Comparison of ENCODE assay signal across 26 mouse cellular contexts in genomic region chr13:77125159-77125558, GRCm38 (mm10). TPM values are rescaled to one million over a fixed set of nuclear protein-coding genes. Genes with fewer than 3 reads are reported as not detected.
A peak's percentile ranks its signal among the peaks of the same experiment; 100 is the strongest.
DNase-seq lines count a peak whose midpoint lies in the region; ATAC-seq and TF ChIP-seq lines count a peak whose summit lies in the region.
"Had no signal": no experiment of that assay in that cellular context is flagged by ENCODE, and none has a peak within 500 bp of the region (broad histone marks: within the 10 kb centered on the region; RNA-seq: fewer than 3 reads in every experiment).

No protein-coding gene starts in this region.

- H3K4me3 ChIP-seq in forebrain, embryonic 14.5 days (ENCODE audit: low read depth, low read length), result no peak overlapping the region
- H3K4me3 ChIP-seq in forebrain, embryonic 12.5 days (replicated peaks), result no peak overlapping the region
- H3K4me3 ChIP-seq in hindbrain, postnatal 0 days (ENCODE audit: low read length), result no peak overlapping the region
- no peak overlapping the region for H3K4me3 ChIP-seq in hindbrain, embryonic 12.5 days
- no peak overlapping the region for H3K4me3 ChIP-seq in midbrain, postnatal 0 days (ENCODE audit: low read depth, low read length)
- no peak overlapping the region for H3K4me3 ChIP-seq in midbrain, embryonic 14.5 days (replicated peaks; ENCODE audit: low read depth, low read length)
- H3K4me3 ChIP-seq: embryonic facial prominence, embryonic 10.5 days; embryonic facial prominence, embryonic 13.5 days; erythroblast, embryonic 14.5 days; heart, adult 2 months; heart, embryonic 10.5 days; heart, embryonic 13.5 days; hindbrain, embryonic 13.5 days had no signal

- peaks cover 5% of the 10 kb centered on the region; the same call in 1 of the 2 replicates for H3K36me3 ChIP-seq in forebrain, embryonic 14.5 days (ENCODE audit: control insufficient read depth, insufficient read depth, low read length)
- H3K36me3 ChIP-seq in forebrain, embryonic 12.5 days (replicated peaks), result peaks cover 9% of the 10 kb centered on the region
- no peaks in the 10 kb centered on the region for H3K36me3 ChIP-seq in hindbrain, postnatal 0 days (ENCODE audit: insufficient read depth, low read length)
- peaks cover 7% of the 10 kb centered on the region; the same call in 1 of the 2 replicates for H3K36me3 ChIP-seq in hindbrain, embryonic 12.5 days
- no peaks in the 10 kb centered on the region for H3K36me3 ChIP-seq in midbrain, postnatal 0 days (ENCODE audit: insufficient read depth, low read length)
- no peaks in the 10 kb centered on the region for H3K36me3 ChIP-seq in midbrain, embryonic 14.5 days (ENCODE audit: control insufficient read depth, insufficient read depth, low read length)

- H3K4me1 ChIP-seq in forebrain, embryonic 14.5 days (ENCODE audit: control insufficient read depth, insufficient read depth, low read length), result no peaks in the 10 kb centered on the region
- H3K4me1 ChIP-seq in forebrain, embryonic 12.5 days, result no peaks in the 10 kb centered on the region
- H3K4me1 ChIP-seq in hindbrain, postnatal 0 days (ENCODE audit: insufficient read depth, low read length), result no peaks in the 10 kb centered on the region
- no peaks in the 10 kb centered on the region for H3K4me1 ChIP-seq in hindbrain, embryonic 12.5 days
- no peaks in the 10 kb centered on the region for H3K4me1 ChIP-seq in midbrain, postnatal 0 days (ENCODE audit: insufficient read depth, low read length)
- H3K4me1 ChIP-seq in midbrain, embryonic 14.5 days (ENCODE audit: control insufficient read depth, insufficient read depth, low read length), result no peaks in the 10 kb centered on the region
- H3K4me1 ChIP-seq: embryonic facial prominence, embryonic 10.5 days; embryonic facial prominence, embryonic 13.5 days; heart, embryonic 10.5 days; heart, embryonic 13.5 days; hindbrain, embryonic 13.5 days had no signal

- ATAC-seq in forebrain, embryonic 14.5 days, result peak; percentile 33; the same call in 1 of the 2 replicates
- no peak for ATAC-seq in forebrain, embryonic 12.5 days (ENCODE audit: low FRiP score)
- no peak for ATAC-seq in hindbrain, postnatal 0 days
- no peak for ATAC-seq in hindbrain, embryonic 12.5 days (ENCODE audit: low FRiP score)
- no peak for ATAC-seq in midbrain, postnatal 0 days (ENCODE audit: low FRiP score)
- ATAC-seq in midbrain, embryonic 14.5 days (ENCODE audit: low FRiP score, low TSS enrichment), result no peak
- ATAC-seq: activated CD4-positive, CD25-positive, alpha-beta regulatory T cell, adult 4 months; hindbrain, embryonic 16.5 days; inflammation-experienced regulatory T-cells, adult 6 months; intestine, embryonic 16.5 days had no signal

- H3K4me2 ChIP-seq in forebrain, embryonic 14.5 days (ENCODE audit: low read length), result no peak overlapping the region
- no peak overlapping the region for H3K4me2 ChIP-seq in forebrain, embryonic 12.5 days
- H3K4me2 ChIP-seq in hindbrain, postnatal 0 days (ENCODE audit: low read depth, low read length), result no peak overlapping the region
- H3K4me2 ChIP-seq in hindbrain, embryonic 12.5 days (replicated peaks), result no peak overlapping the region
- no peak overlapping the region for H3K4me2 ChIP-seq in midbrain, postnatal 0 days (ENCODE audit: low read depth, low read length, poor library complexity, severe bottlenecking)
- no peak overlapping the region for H3K4me2 ChIP-seq in midbrain, embryonic 14.5 days (ENCODE audit: low read length)
- H3K4me2 ChIP-seq: embryonic facial prominence, embryonic 13.5 days; heart, embryonic 13.5 days; hindbrain, embryonic 13.5 days had no signal

- H3K9me3 ChIP-seq in forebrain, embryonic 14.5 days (replicated peaks; ENCODE audit: control insufficient read depth, low read length), result no peaks in the 10 kb centered on the region
- H3K9me3 ChIP-seq in forebrain, embryonic 12.5 days, result no peaks in the 10 kb centered on the region
- H3K9me3 ChIP-seq in hindbrain, postnatal 0 days (ENCODE audit: low read length), result no peaks in the 10 kb centered on the region
- H3K9me3 ChIP-seq in hindbrain, embryonic 12.5 days (replicated peaks), result no peaks in the 10 kb centered on the region
- H3K9me3 ChIP-seq in midbrain, postnatal 0 days (ENCODE audit: low read length), result no peaks in the 10 kb centered on the region
- H3K9me3 ChIP-seq in midbrain, embryonic 14.5 days (ENCODE audit: control insufficient read depth, low read length), result no peaks in the 10 kb centered on the region
- H3K9me3 ChIP-seq: embryonic facial prominence, embryonic 10.5 days; embryonic facial prominence, embryonic 13.5 days; heart, embryonic 10.5 days; heart, embryonic 13.5 days; hindbrain, embryonic 13.5 days had no signal

- H3K27me3 ChIP-seq in forebrain, embryonic 14.5 days (replicated peaks; ENCODE audit: control insufficient read depth, insufficient read depth, low read length), result no peaks in the 10 kb centered on the region
- no peaks in the 10 kb centered on the region for H3K27me3 ChIP-seq in forebrain, embryonic 12.5 days
- no peaks in the 10 kb centered on the region for H3K27me3 ChIP-seq in hindbrain, postnatal 0 days (ENCODE audit: insufficient read depth, low read length)
- no peaks in the 10 kb centered on the region for H3K27me3 ChIP-seq in hindbrain, embryonic 12.5 days
- H3K27me3 ChIP-seq in midbrain, postnatal 0 days (ENCODE audit: insufficient read depth, low read length), result no peaks in the 10 kb centered on the region
- H3K27me3 ChIP-seq in midbrain, embryonic 14.5 days (ENCODE audit: control insufficient read depth, insufficient read depth, low read length), result no peaks in the 10 kb centered on the region
- H3K27me3 ChIP-seq: embryonic facial prominence, embryonic 13.5 days; heart, embryonic 13.5 days; hindbrain, embryonic 13.5 days had no signal

- no peak overlapping the region for H3K9ac ChIP-seq in forebrain, embryonic 14.5 days (ENCODE audit: low read length)
- no peak overlapping the region for H3K9ac ChIP-seq in forebrain, embryonic 12.5 days
- H3K9ac ChIP-seq in hindbrain, postnatal 0 days (replicated peaks; ENCODE audit: low read length), result no peak overlapping the region
- H3K9ac ChIP-seq in hindbrain, embryonic 12.5 days, result no peak overlapping the region
- H3K9ac ChIP-seq in midbrain, postnatal 0 days (replicated peaks; ENCODE audit: low read length, poor library complexity, severe bottlenecking), result no peak overlapping the region
- H3K9ac ChIP-seq in midbrain, embryonic 14.5 days (replicated peaks; ENCODE audit: low read length), result no peak overlapping the region
- H3K9ac ChIP-seq: embryonic facial prominence, embryonic 13.5 days; heart, embryonic 13.5 days; hindbrain, embryonic 13.5 days had no signal

- DNase-seq in cerebellum, adult 8-10 months, result peak; percentile 11
- DNase-seq in cerebellum, adult 11 months, result no peak
- peak; percentile 58 for DNase-seq in forebrain, embryonic 14.5 days (ENCODE audit: low spot score)
- peak; percentile 3 for DNase-seq in hindbrain, postnatal 0 days (ENCODE audit: low spot score)
- peak; percentile 1 for DNase-seq in midbrain, postnatal 0 days (ENCODE audit: low spot score)
- DNase-seq in midbrain, embryonic 14.5 days, result no peak
- DNase-seq: adrenal gland, adult 8-10 months; adrenal gland, postnatal 25 days; cerebellum, adult 11-12 months; cerebellum, adult 9-11 months; embryo, embryonic 11 days; gastrocnemius, postnatal 25 days; heart, adult 2 months; kidney, adult 18-20 months had no signal

- no peak for TF ChIP-seq CTCF in hindbrain, postnatal 0 days (IDR thresholded peaks at IDR 0.05; ENCODE audit: low read depth)
- no peak for TF ChIP-seq CTCF in midbrain, postnatal 0 days (IDR thresholded peaks at IDR 0.05)

- H3K27ac ChIP-seq in forebrain, embryonic 14.5 days (ENCODE audit: low read depth, low read length), result no peak overlapping the region
- H3K27ac ChIP-seq in forebrain, embryonic 12.5 days, result no peak overlapping the region
- no peak overlapping the region for H3K27ac ChIP-seq in hindbrain, postnatal 0 days
- H3K27ac ChIP-seq in hindbrain, embryonic 12.5 days, result no peak overlapping the region
- H3K27ac ChIP-seq in midbrain, postnatal 0 days (ENCODE audit: low read depth, low read length), result no peak overlapping the region
- H3K27ac ChIP-seq in midbrain, embryonic 14.5 days (replicated peaks; ENCODE audit: low read depth, low read length), result no peak overlapping the region
- H3K27ac ChIP-seq: embryonic facial prominence, embryonic 10.5 days; embryonic facial prominence, embryonic 13.5 days; heart, adult 2 months; heart, embryonic 10.5 days; heart, embryonic 13.5 days; hindbrain, embryonic 13.5 days had no signal

- WGBS in forebrain, embryonic 14.5 days, result 76% methylated on average over 3 of the region's 3 CpGs
- WGBS in forebrain, embryonic 12.5 days, result 80% methylated on average over 3 of the region's 3 CpGs
- 77% methylated on average over 3 of the region's 3 CpGs for WGBS in hindbrain, postnatal 0 days
- WGBS in hindbrain, embryonic 12.5 days, result 85% methylated on average over 3 of the region's 3 CpGs
- 79% methylated on average over 3 of the region's 3 CpGs for WGBS in midbrain, postnatal 0 days
- 72% methylated on average over 3 of the region's 3 CpGs for whole genome bisulfite sequencing in midbrain, embryonic 14.5 days

RNA-seq across cellular contexts. Expression of gene Slf1, which starts 10.1 kb away (rescaled TPM):
- 69.3 and 82.6 TPM in 2 replicates for polyA plus RNA-seq in forebrain, embryonic 14.5 days (2014; fragmentation: Nextera tagmentation; extraction: Ambion mirVana)
- polyA plus RNA-seq in forebrain, embryonic 12.5 days (2016; fragmentation: Nextera tagmentation; extraction: Ambion mirVana), result 54.9 and 63.8 TPM in 2 replicates
- 21.1 and 29.6 TPM in 2 replicates for total RNA-seq in hindbrain, postnatal 0 days (2014; rRNA removed)
- 30.7 and 32.7 TPM in 2 replicates for polyA plus RNA-seq in hindbrain, postnatal 0 days (2015; fragmentation: Nextera tagmentation; extraction: Ambion mirVana)
- polyA plus RNA-seq in hindbrain, embryonic 12.5 days (2016; fragmentation: Nextera tagmentation; extraction: Ambion mirVana), result 42.4 and 45.6 TPM in 2 replicates
- total RNA-seq in midbrain, postnatal 0 days (2014; rRNA removed), result 25.2 and 34.3 TPM in 2 replicates
- polyA plus RNA-seq in midbrain, postnatal 0 days (2015; fragmentation: Nextera tagmentation; extraction: Ambion mirVana), result 25.1 and 31.1 TPM in 2 replicates
- 34.6 and 35.0 TPM in 2 replicates for polyA plus RNA-seq in midbrain, embryonic 14.5 days (2014; fragmentation: Nextera tagmentation; extraction: Ambion mirVana)

RNA-seq across cellular contexts. Expression of gene 2210408I21Rik, which starts 10.2 kb away (rescaled TPM):
- 10.9 and 11.9 TPM in 2 replicates for polyA plus RNA-seq in forebrain, embryonic 14.5 days (2014; fragmentation: Nextera tagmentation; extraction: Ambion mirVana)
- 10.4 and 13.2 TPM in 2 replicates for polyA plus RNA-seq in forebrain, embryonic 12.5 days (2016; fragmentation: Nextera tagmentation; extraction: Ambion mirVana)
- total RNA-seq in hindbrain, postnatal 0 days (2014; rRNA removed), result 8.8 and 8.9 TPM in 2 replicates
- polyA plus RNA-seq in hindbrain, postnatal 0 days (2015; fragmentation: Nextera tagmentation; extraction: Ambion mirVana), result 11.9 and 13.6 TPM in 2 replicates
- 11.6 and 12.4 TPM in 2 replicates for polyA plus RNA-seq in hindbrain, embryonic 12.5 days (2016; fragmentation: Nextera tagmentation; extraction: Ambion mirVana)
- 9.9 and 15.1 TPM in 2 replicates for total RNA-seq in midbrain, postnatal 0 days (2014; rRNA removed)
- polyA plus RNA-seq in midbrain, postnatal 0 days (2015; fragmentation: Nextera tagmentation; extraction: Ambion mirVana), result 11.3 and 15.8 TPM in 2 replicates
- 12.2 and 17.0 TPM in 2 replicates for polyA plus RNA-seq in midbrain, embryonic 14.5 days (2014; fragmentation: Nextera tagmentation; extraction: Ambion mirVana)
- polyA plus RNA-seq: erythroblast, embryonic 14.5 days had no signal

Comparison
In these comparisons a context has a peak if more than half of its experiments do, and no peak if none do; other contexts are left out.
1. DNase-seq: peak in cerebellum, adult 8-10 months (single experiment), forebrain, embryonic 14.5 days (single experiment), hindbrain, postnatal 0 days (single experiment) and midbrain, postnatal 0 days (single experiment); none in cerebellum, adult 11 months (single experiment) and midbrain, embryonic 14.5 days (single experiment).